In genomic region chr17:66707684-66708083, GRCm38 (mm10) we compare ENCODE assay signal across 17 mouse cellular contexts.
DNase-seq lines count a peak whose midpoint lies in the region; ATAC-seq and TF ChIP-seq lines count a peak whose summit lies in the region.
"Had no signal": no experiment of that assay in that cellular context is flagged by ENCODE, and none has a peak within 500 bp of the region (broad histone marks: within the 10 kb centered on the region; RNA-seq: fewer than 3 reads in every experiment).

No protein-coding gene starts in this region.

- DNase-seq in heart, adult 9 months (ENCODE audit: low spot score in 2 of 2) = no peak
- DNase-seq in lung, adult 18-20 months = no peak
- DNase-seq in thymus, postnatal 36 days = no peak
- no peak for DNase-seq in left cerebral cortex, postnatal 10 days (ENCODE audit: extremely low spot score in 1 of 2, low spot score in 2 of 2)
- DNase-seq: adrenal gland, postnatal 25 days; cerebellum, adult 8-10 months; gastrocnemius, postnatal 36 days; kidney, adult 8-10 months; left cerebral cortex, postnatal 4 days; lung, postnatal 36 days had no signal

- ATAC-seq in heart, embryonic 11.5 days (replicated peaks; ENCODE audit: insufficient number of reproducible peaks, low FRiP score, low TSS enrichment) = no peak
- peak; percentile 56 for ATAC-seq in lung, embryonic 16.5 days (ENCODE audit: low read depth)
- ATAC-seq in intestine, postnatal 0 days = no peak
- peak; percentile 70 for ATAC-seq in stomach, embryonic 15.5 days (ENCODE audit: insufficient read depth, low FRiP score, low read depth)

- peaks cover 9% of the 10 kb centered on the region for H3K4me1 ChIP-seq in heart, embryonic 11.5 days (ENCODE audit: control insufficient read depth, insufficient read depth, low read length)
- H3K4me1 ChIP-seq in lung, embryonic 16.5 days (replicated peaks; ENCODE audit: control insufficient read depth, insufficient read depth, low read length) = peaks cover 27% of the 10 kb centered on the region
- 0 out of 2 replicates have a peak, but pooled peaks cover 4% of the 10 kb centered on the region for H3K4me1 ChIP-seq in intestine, postnatal 0 days (replicated peaks; ENCODE audit: control insufficient read depth, insufficient read depth, low read length)
- H3K4me1 ChIP-seq in stomach, embryonic 15.5 days = peaks cover 14% of the 10 kb centered on the region; the same call in 1 of the 2 replicates

- H3K36me3 ChIP-seq in heart, embryonic 11.5 days (ENCODE audit: control insufficient read depth, insufficient read depth, low read length) = no peaks in the 10 kb centered on the region
- H3K36me3 ChIP-seq in lung, embryonic 16.5 days (ENCODE audit: control insufficient read depth, insufficient read depth, low read length) = no peaks in the 10 kb centered on the region
- H3K36me3 ChIP-seq in intestine, postnatal 0 days (ENCODE audit: control insufficient read depth, insufficient read depth) = no peaks in the 10 kb centered on the region
- no peaks in the 10 kb centered on the region for H3K36me3 ChIP-seq in stomach, embryonic 15.5 days
- H3K36me3 ChIP-seq: embryonic facial prominence, embryonic 15.5 days; midbrain, embryonic 12.5 days had no signal

- peak overlapping the region; percentile 27; the same call in 1 of the 2 replicates for H3K4me2 ChIP-seq in heart, embryonic 11.5 days
- no peak overlapping the region for H3K4me2 ChIP-seq in lung, embryonic 16.5 days (ENCODE audit: low read depth, low read length)
- peak overlapping the region; percentile 28; the same call in 1 of the 2 replicates for H3K4me2 ChIP-seq in intestine, postnatal 0 days (replicated peaks; ENCODE audit: low read depth)
- no peak overlapping the region for H3K4me2 ChIP-seq in stomach, embryonic 15.5 days
- H3K4me2 ChIP-seq: embryonic facial prominence, embryonic 15.5 days; hindbrain, embryonic 14.5 days; midbrain, embryonic 12.5 days had no signal

- no peak for TF ChIP-seq CTCF in intestine, postnatal 0 days (IDR thresholded peaks at IDR 0.05; ENCODE audit: low read depth)

- no peaks in the 10 kb centered on the region for H3K9me3 ChIP-seq in heart, embryonic 11.5 days (replicated peaks; ENCODE audit: control insufficient read depth, low read length)
- H3K9me3 ChIP-seq in lung, embryonic 16.5 days (ENCODE audit: control insufficient read depth, low read length) = no peaks in the 10 kb centered on the region
- no peaks in the 10 kb centered on the region for H3K9me3 ChIP-seq in intestine, postnatal 0 days (ENCODE audit: control insufficient read depth)
- no peaks in the 10 kb centered on the region for H3K9me3 ChIP-seq in stomach, embryonic 15.5 days
- H3K9me3 ChIP-seq: embryonic facial prominence, embryonic 15.5 days; midbrain, embryonic 12.5 days had no signal

- intact Hi-C loops in left cerebral cortex, postnatal 10 days (cut with DNase I) = no loop called here

- 13% methylated on average over 8 of the region's 8 CpGs for WGBS in heart, embryonic 11.5 days (ENCODE audit: insufficient replicate concordance)
- WGBS in lung, embryonic 16.5 days = 20% methylated on average over 8 of the region's 8 CpGs
- WGBS in intestine, postnatal 0 days = 29% methylated on average over 8 of the region's 8 CpGs
- WGBS in stomach, embryonic 15.5 days = 34% methylated on average over 8 of the region's 8 CpGs

- no peak overlapping the region for H3K27ac ChIP-seq in heart, embryonic 11.5 days (ENCODE audit: low read depth, low read length)
- H3K27ac ChIP-seq in lung, embryonic 16.5 days (ENCODE audit: low read length) = peak overlapping the region; percentile 80
- no peak overlapping the region for H3K27ac ChIP-seq in intestine, postnatal 0 days (ENCODE audit: low read depth, low read length)
- H3K27ac ChIP-seq in stomach, embryonic 15.5 days = no peak overlapping the region
- H3K27ac ChIP-seq: embryonic facial prominence, embryonic 15.5 days; hindbrain, embryonic 14.5 days; midbrain, embryonic 12.5 days had no signal

- no peaks in the 10 kb centered on the region for H3K27me3 ChIP-seq in heart, embryonic 11.5 days (ENCODE audit: control insufficient read depth, insufficient read depth, low read length)
- H3K27me3 ChIP-seq in lung, embryonic 16.5 days (ENCODE audit: control insufficient read depth, insufficient read depth, low read depth, low read length) = no peaks in the 10 kb centered on the region
- H3K27me3 ChIP-seq in intestine, postnatal 0 days (replicated peaks; ENCODE audit: control insufficient read depth, insufficient read depth, low read length) = no peaks in the 10 kb centered on the region
- H3K27me3 ChIP-seq in stomach, embryonic 15.5 days (replicated peaks) = no peaks in the 10 kb centered on the region
- H3K27me3 ChIP-seq: embryonic facial prominence, embryonic 15.5 days; midbrain, embryonic 12.5 days had no signal

- H3K9ac ChIP-seq in heart, embryonic 11.5 days (ENCODE audit: low read depth, low read length) = no peak overlapping the region
- peak overlapping the region; percentile 5; the same call in 1 of the 2 replicates for H3K9ac ChIP-seq in lung, embryonic 16.5 days (ENCODE audit: low read length)
- H3K9ac ChIP-seq in intestine, postnatal 0 days (ENCODE audit: low read depth, low read length) = no peak overlapping the region
- no peak overlapping the region for H3K9ac ChIP-seq in stomach, embryonic 15.5 days
- H3K9ac ChIP-seq: embryonic facial prominence, embryonic 15.5 days; hindbrain, embryonic 14.5 days; midbrain, embryonic 12.5 days had no signal

- no peak overlapping the region for H3K4me3 ChIP-seq in heart, embryonic 11.5 days (ENCODE audit: low read depth, low read length)
- no peak overlapping the region for H3K4me3 ChIP-seq in lung, embryonic 16.5 days (ENCODE audit: low read length)
- no peak overlapping the region for H3K4me3 ChIP-seq in intestine, postnatal 0 days (ENCODE audit: low read depth, low read length)
- no peak overlapping the region for H3K4me3 ChIP-seq in stomach, embryonic 15.5 days (replicated peaks)
- H3K4me3 ChIP-seq: embryonic facial prominence, embryonic 15.5 days; midbrain, embryonic 12.5 days had no signal

Comparison
In these comparisons a context has a peak if more than half of its experiments do, and no peak if none do; other contexts are left out.
1. ATAC-seq: peak in lung, embryonic 16.5 days (single experiment) and stomach, embryonic 15.5 days (single experiment); none in heart, embryonic 11.5 days (single experiment) and intestine, postnatal 0 days (single experiment).
2. H3K4me2 ChIP-seq: peak in heart, embryonic 11.5 days (single experiment) and intestine, postnatal 0 days (single experiment); none in lung, embryonic 16.5 days (single experiment) and stomach, embryonic 15.5 days (single experiment).